Mouse (Mus musculus) activated CD4-positive, CD25-positive, alpha-beta regulatory T cell, adult 4 months (primary cell): ENCODE data around the gene Ankk1. TPM values are rescaled to one million over a fixed set of nuclear protein-coding genes. Genes with fewer than 3 reads are reported as not detected.

Experiments
- polyA plus RNA-seq, 2 experiments: library from polyadenylated mRNA; unstranded; fragments of 100-300 nt; shearing (Covaris generic); gene quantifications; one replicate each; pipeline ENCODE4 v1.2.1; 2017

The Ankk1 gene
- polyA plus RNA-seq, 2 experiments from 2014 or later, result not detected

Other genes with a start within 250 kb of the Ankk1 start
- not detected for gene Gm4894, start 176.5 kb downstream of the Ankk1 start, polyA plus RNA-seq
- not detected for gene Drd2, start 86.4 kb downstream of the Ankk1 start, polyA plus RNA-seq
- gene Ttc12, start 59.2 kb upstream of the Ankk1 start, polyA plus RNA-seq, result not detected